Mouse (Mus musculus): ENCODE measurements around the gene Rapgef1.

DNA sequence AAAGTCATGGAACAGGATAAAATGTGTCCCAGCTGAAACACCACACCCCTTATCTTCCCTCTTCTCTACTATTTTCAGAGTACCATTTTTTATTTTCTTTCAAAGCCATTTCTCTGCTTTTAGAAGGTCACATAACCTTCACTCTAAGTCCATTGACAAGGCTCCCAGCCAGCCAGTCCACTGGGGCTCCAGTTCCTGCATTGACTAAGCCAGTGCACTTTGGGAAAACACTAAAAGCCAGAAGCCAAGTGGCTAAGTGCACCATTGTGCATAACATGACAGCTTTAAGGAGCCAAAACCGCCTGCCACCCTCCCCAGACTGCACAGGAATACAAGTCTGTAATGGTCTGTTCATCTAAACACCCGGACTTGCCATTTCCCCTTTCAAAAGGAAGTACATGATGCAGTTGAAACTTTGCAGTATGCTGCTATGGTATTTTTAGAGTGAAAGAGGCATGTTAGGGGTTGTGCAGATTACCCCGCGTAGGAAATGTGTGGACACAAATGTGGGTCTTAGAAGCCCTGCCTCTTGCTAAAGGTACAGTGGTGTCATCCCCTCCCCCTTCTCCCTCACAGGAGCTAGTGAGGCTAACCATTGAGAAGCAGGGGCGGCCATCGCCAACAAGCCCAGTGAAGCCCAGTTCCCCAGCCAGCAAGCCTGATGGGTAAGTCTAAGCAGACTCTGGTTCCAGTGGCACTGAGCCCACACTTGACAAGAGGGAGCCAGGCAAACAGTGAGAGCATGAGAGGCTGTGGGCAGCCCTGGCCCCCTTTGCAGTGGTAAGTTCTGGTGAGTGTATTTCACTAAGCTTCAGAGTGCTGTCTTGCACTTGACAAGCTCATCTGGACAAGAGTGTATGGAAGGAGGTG lies 79.1 kb downstream of the Rapgef1 start:
- TF ChIP-seq CTCF (IDR thresholded peaks at IDR 0.05; ENCODE audit: insufficient read depth, low read length): no peak
- no peak for TF ChIP-seq POLR2A (IDR thresholded peaks at IDR 0.05; ENCODE audit: borderline replicate concordance, extremely low read depth, low read depth, low read length)
